Comparison of ENCODE assay signal across 20 mouse cellular contexts in the genomic region with DNA sequence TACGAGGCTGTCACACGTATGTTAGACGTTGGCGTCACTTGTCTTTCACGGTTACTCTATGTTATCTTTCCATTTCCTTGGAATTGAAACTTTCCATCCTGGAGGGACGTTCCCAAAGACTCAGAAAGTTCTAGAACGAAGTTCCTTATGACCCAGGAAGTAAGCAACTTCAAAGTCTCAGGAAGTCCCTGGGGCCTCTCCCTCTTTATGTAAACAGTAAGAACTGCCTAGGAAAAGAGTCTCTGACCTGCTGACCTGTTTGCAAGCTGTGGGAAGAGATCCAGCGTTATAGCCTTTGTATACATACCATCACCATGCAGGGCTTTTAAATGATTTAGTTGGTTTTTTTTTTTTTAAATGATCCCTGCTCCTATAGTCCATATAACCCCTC.
"Had no signal": no experiment of that assay in that cellular context is flagged by ENCODE, and none has a peak within 500 bp of the region (broad histone marks: within the 10 kb centered on the region; RNA-seq: fewer than 3 reads in every experiment).

No protein-coding gene starts in this region.

- H3K9ac ChIP-seq: hindbrain, embryonic 15.5 days; limb, embryonic 13.5 days; liver, embryonic 13.5 days; lung, embryonic 15.5 days; midbrain, embryonic 12.5 days; midbrain, embryonic 15.5 days; neural tube, embryonic 13.5 days; stomach, embryonic 15.5 days had no signal

- ATAC-seq: midbrain, embryonic 15.5 days had no signal

- H3K4me3 ChIP-seq: hindbrain, embryonic 15.5 days; layer of hippocampus, adult 2 months; limb, embryonic 10.5 days; limb, embryonic 13.5 days; liver, embryonic 13.5 days; lung, embryonic 15.5 days; midbrain, embryonic 12.5 days; midbrain, embryonic 15.5 days; neural tube, embryonic 13.5 days; stomach, embryonic 15.5 days had no signal

- H3K27ac ChIP-seq: hindbrain, embryonic 15.5 days; kidney, postnatal 0 days; layer of hippocampus, adult 2 months; limb, embryonic 10.5 days; limb, embryonic 13.5 days; liver, embryonic 13.5 days; lung, embryonic 15.5 days; macrophage; midbrain, embryonic 12.5 days; midbrain, embryonic 15.5 days; stomach, embryonic 15.5 days had no signal

- H3K27me3 ChIP-seq: hindbrain, embryonic 15.5 days; limb, embryonic 13.5 days; liver, embryonic 13.5 days; lung, embryonic 15.5 days; midbrain, embryonic 12.5 days; midbrain, embryonic 15.5 days; neural tube, embryonic 13.5 days; stomach, embryonic 15.5 days had no signal

- H3K4me1 ChIP-seq: hindbrain, embryonic 15.5 days; limb, embryonic 10.5 days; limb, embryonic 13.5 days; liver, embryonic 13.5 days; lung, embryonic 15.5 days; midbrain, embryonic 12.5 days; midbrain, embryonic 15.5 days; neural tube, embryonic 13.5 days had no signal

- H3K9me3 ChIP-seq: hindbrain, embryonic 15.5 days; limb, embryonic 10.5 days; limb, embryonic 13.5 days; liver, embryonic 13.5 days; lung, embryonic 15.5 days; midbrain, embryonic 12.5 days; midbrain, embryonic 15.5 days; neural tube, embryonic 13.5 days; stomach, embryonic 15.5 days had no signal

- DNase-seq: kidney, adult 2 months; layer of hippocampus, adult 9-11 months; liver; liver, embryonic 13.5 days; lung, postnatal 14 days; right cerebral cortex, postnatal 14 days; right cerebral cortex, postnatal 4 days; spleen, adult 18-20 months; thymus, postnatal 36 days had no signal

- H3K4me2 ChIP-seq: hindbrain, embryonic 15.5 days; limb, embryonic 13.5 days; liver, embryonic 13.5 days; lung, embryonic 15.5 days; midbrain, embryonic 12.5 days; midbrain, embryonic 15.5 days; neural tube, embryonic 13.5 days; stomach, embryonic 15.5 days had no signal

- H3K36me3 ChIP-seq: hindbrain, embryonic 15.5 days; limb, embryonic 10.5 days; limb, embryonic 13.5 days; liver, embryonic 13.5 days; lung, embryonic 15.5 days; midbrain, embryonic 12.5 days; midbrain, embryonic 15.5 days; neural tube, embryonic 13.5 days; stomach, embryonic 15.5 days had no signal
